Mouse (Mus musculus) kidney, postnatal 0 days (tissue): ENCODE data around the gene Tmem259. TPM values are rescaled to one million over a fixed set of nuclear protein-coding genes. Genes with fewer than 3 reads are reported as not detected.

Source experiments
- ATAC-seq: fragments of 200-750 bp; cut with Nextera tagmentation; replicated peaks from 2 replicates; pipeline ENCODE4 v1.8.0; 2017; ENCODE audit warnings: low read depth, moderate number of reproducible peaks, moderate TSS enrichment, moderate library complexity; ENCODE audit not compliant: low FRiP score
- DNase-seq: peaks from one replicate; pipeline ENCODE4 v3.0.0-alpha.2; 2016; ENCODE audit warnings: low spot score
- H3K27ac ChIP-seq: fragments of 300-500 bp; sonication (generic); 2 replicates; pipeline ENCODE4 v1.5.1; 2014; ENCODE audit warnings: mild to moderate bottlenecking
- H3K27me3 ChIP-seq: fragments of 300-500 bp; sonication (generic); 2 replicates; pipeline ENCODE4 v1.6.1; 2014; ENCODE audit warnings: low read length, mixed read lengths; ENCODE audit not compliant: insufficient read depth
- H3K36me3 ChIP-seq: fragments of 300-500 bp; sonication (generic); 2 replicates; pipeline ENCODE4 v1.6.1; 2014; ENCODE audit warnings: low read length, mixed read lengths; ENCODE audit not compliant: insufficient read depth
- H3K4me1 ChIP-seq: fragments of 300-500 bp; sonication (generic); replicated peaks from 2 replicates; pipeline ENCODE4 v1.6.1; 2014; ENCODE audit warnings: antibody characterized with exemption, low read length, mixed read lengths; ENCODE audit not compliant: insufficient read depth
- H3K4me2 ChIP-seq: fragments of 300-500 bp; sonication (generic); 2 replicates; pipeline ENCODE4 v1.6.1; 2014; ENCODE audit warnings: mild to moderate bottlenecking, low read length, moderate library complexity, mixed read lengths
- H3K4me3 ChIP-seq: fragments of 300-500 bp; sonication (generic); replicated peaks from 2 replicates; pipeline ENCODE4 v1.5.1; 2014; ENCODE audit warnings: low read depth, low read length
- H3K9ac ChIP-seq: fragments of 300-500 bp; sonication (generic); 2 replicates; pipeline ENCODE4 v1.6.1; 2014; ENCODE audit warnings: low read depth, low read length
- H3K9me3 ChIP-seq: fragments of 300-500 bp; sonication (generic); replicated peaks from 2 replicates; pipeline ENCODE4 v1.6.1; 2016; ENCODE audit warnings: low read length, inconsistent platforms, mixed read lengths
- CTCF ChIP-seq: IDR thresholded peaks from 2 replicates; pipeline ENCODE4 v1.5.1; 2016; ENCODE audit warnings: antibody characterized with exemption, low read depth, mild to moderate bottlenecking, moderate library complexity
- WGBS: fragments of 180-500 bp; shearing (Covaris S2); extraction: QIAGEN DNeasy Blood & Tissue Kit; methylation state at CpG from one replicate; pipeline ENCODE4 v1.1.7; 2014; 5-methylcytosine and 5-hydroxymethylcytosine counted together
- polyA plus RNA-seq: library from polyadenylated mRNA; unstranded; fragments of >200 nt; fragmentation: Nextera tagmentation; extraction: Ambion mirVana; gene quantifications from 2 replicates; pipeline ENCODE4 v1.2.1, GENCODE M21; 2015

The Tmem259 gene
- polyA plus RNA-seq, 1 experiment from 2014 or later, result 26.6 TPM

- TF ChIP-seq CTCF, result no peak
- WGBS, result 70% methylated on average over 12 of the region's 12 CpGs
These were observed 7.0 kb upstream of the Tmem259 start for GRCm38 (mm10) chr10:79991099-79991498.

DNA sequence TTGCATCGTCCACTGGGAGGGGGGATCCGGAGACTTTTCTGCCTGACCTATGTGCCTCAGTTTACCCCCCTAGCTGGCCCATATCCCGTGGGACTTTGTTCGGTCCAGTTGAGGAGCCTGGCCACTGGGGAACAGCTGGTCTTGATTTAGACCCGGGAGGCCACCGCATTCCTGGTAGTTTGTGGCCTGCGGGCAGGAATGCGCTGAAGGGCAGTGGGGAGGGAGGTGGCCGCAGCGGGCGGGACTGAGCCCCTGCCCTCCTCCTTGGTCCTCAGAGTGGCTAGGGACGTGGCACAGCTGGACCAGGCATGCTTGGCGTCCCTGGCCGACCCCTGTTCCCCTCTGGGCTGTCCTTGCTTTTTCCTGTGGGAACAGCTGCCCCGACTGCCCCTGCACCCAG is 5.7 kb upstream of the Tmem259 start:
- WGBS, result 14% methylated on average over 15 of the region's 15 CpGs
- H3K36me3 ChIP-seq, result peaks cover 25% of the 10 kb centered on the region; the same call in 1 of the 2 replicates
- no peaks in the 10 kb centered on the region for H3K9me3 ChIP-seq
- no peak for ATAC-seq
- peak overlapping the region; percentile 0; the same call in 1 of the 2 replicates for H3K27ac ChIP-seq
- peaks cover 29% of the 10 kb centered on the region for H3K4me1 ChIP-seq
- no peaks in the 10 kb centered on the region for H3K27me3 ChIP-seq
- DNase-seq, result peak; percentile 54
- H3K9ac ChIP-seq, result peak overlapping the region; percentile 66; the same call in 1 of the 2 replicates
- H3K4me2 ChIP-seq, result peak overlapping the region; percentile 87
- peak overlapping the region; percentile 66 for H3K4me3 ChIP-seq
- TF ChIP-seq CTCF, result no peak

More at GRCm38 (mm10) chr10:79991099-79991498, 7.0 kb upstream of the Tmem259 start:
- Histone ChIP-seq H3K4me2 (peak overlapping the region; percentile 87), H3K27ac (no peak overlapping the region), H3K36me3 (peaks cover 25% of the 10 kb centered on the region; the same call in 1 of the 2 replicates), H3K27me3 (no peaks in the 10 kb centered on the region), H3K9me3 (no peaks in the 10 kb centered on the region), H3K9ac (no peak overlapping the region), H3K4me1 (peaks cover 25% of the 10 kb centered on the region), H3K4me3 (no peak overlapping the region)
- DNase-seq, result no peak
- ATAC-seq, result no peak

DNA sequence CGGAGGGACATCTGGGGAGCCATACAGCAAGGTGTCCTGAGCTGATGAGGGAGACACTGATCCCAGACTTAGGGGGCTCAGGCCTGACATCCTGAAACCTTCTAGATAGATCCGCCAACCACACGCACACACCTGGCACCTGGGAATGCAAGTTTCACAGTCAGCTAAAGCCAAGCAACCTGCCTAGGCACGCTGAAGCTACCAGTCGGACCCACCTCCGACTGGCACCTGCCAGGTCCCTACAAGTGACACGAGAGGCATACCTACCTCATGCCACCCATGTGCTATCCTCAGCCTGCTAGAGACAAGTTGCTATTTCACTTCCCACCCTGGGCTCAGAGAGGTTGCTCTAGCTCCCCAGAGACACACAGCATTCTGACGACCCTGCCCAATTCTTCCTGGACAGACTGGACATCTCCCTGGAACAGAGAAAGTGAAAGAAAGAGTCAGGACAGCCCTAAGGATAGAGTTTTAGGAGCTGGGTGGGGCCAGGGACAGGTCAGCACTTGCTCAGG is 5.2 kb upstream of the Tmem259 start:
- peaks cover 29% of the 10 kb centered on the region for H3K4me1 ChIP-seq
- no peak for TF ChIP-seq CTCF
- H3K4me3 ChIP-seq, result peak overlapping the region; percentile 66
- ATAC-seq (no peak), DNase-seq (no peak)
- H3K9ac ChIP-seq, result peak overlapping the region; percentile 66; the same call in 1 of the 2 replicates
- no peaks in the 10 kb centered on the region for H3K27me3 ChIP-seq
- WGBS, result 25% methylated on average over 8 of the region's 8 CpGs
- H3K9me3 ChIP-seq, result no peaks in the 10 kb centered on the region
- peak overlapping the region; percentile 0; the same call in 1 of the 2 replicates for H3K27ac ChIP-seq
- peaks cover 22% of the 10 kb centered on the region; the same call in 1 of the 2 replicates for H3K36me3 ChIP-seq
- peak overlapping the region; percentile 87 for H3K4me2 ChIP-seq

DNA sequence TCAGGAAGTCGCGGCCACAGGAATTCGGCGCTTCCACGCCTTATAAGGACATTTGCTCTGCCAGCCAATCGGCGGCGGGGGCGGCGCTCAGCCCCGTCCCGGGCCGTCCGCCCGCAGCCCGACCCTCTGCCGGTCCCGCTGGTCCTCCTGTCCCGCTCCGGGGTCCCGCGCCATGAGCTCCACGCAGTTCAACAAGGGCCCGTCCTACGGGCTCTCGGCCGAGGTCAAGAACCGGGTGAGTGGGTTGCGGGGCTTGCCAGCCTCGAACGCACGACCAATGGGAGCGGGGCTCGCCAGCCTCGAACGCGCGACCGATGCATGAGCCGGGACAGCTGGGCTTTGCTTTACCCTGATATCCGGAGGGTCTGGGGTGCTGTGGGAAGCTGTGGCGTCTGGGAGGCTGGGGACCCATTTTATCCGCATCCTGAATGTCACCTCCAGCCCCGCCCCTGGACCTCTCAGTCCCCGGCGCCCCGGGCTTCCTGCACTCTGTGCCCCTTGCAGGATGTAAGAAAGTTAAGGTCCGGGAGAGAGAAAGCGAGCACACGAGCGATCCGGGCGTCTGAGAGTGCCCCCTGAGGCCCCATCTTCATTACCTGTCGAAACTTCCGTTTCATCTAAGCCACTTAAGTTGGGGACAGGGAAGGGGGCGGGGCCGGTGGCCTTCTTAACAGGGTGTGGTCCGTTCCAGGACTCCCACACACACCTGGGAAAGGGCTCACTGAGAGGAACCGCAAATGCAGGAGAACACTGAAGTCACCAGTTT is 4.6 kb upstream of the Tmem259 start, which contains the start of gene Cnn2:
TSS of gene Cnn2 (plus strand) at position 79 of the 766 bp plus-strand sequence.
- WGBS, result under 1% methylated on average over 56 of the region's 59 CpGs

DNA sequence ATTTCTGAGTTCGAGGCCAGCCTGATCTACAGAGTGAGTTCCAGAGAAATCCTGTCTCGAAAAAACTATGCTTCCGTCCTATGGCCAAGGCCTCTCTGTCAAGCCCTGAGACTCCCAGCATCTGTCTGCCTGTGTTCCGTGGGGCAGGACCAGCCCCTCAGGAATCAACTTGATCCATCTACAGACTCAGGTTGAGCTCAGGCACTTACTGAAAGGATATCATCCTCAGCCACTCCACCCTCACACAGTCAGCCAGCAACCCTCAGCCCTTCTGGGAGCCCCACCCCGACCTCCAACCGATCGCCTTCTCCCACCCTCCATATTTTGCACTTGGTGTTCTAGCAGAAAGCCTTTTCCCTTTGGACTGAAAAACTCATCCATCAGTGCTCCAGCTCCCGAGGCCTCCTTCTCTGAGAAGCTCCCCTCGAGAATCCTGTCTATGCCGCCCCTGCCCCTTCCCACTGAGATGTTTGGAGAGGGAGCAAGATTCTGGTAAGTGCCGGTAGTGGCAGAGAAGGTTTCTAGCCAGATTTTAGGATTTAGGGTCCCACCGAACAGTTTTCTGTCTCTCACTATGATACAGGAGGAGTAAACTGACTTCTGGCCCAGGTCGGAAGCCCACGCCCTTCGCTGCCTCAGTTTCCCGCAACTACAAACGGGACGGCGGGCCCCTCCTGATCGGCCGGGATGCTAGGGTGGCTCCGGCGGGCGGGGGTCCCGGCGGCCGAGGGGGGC is 3.8 kb upstream of the Tmem259 start:
- Histone ChIP-seq H3K9me3 (no peaks in the 10 kb centered on the region), H3K4me3 (peak overlapping the region; percentile 66), H3K4me1 (peaks cover 36% of the 10 kb centered on the region), H3K4me2 (peak overlapping the region; percentile 87), H3K27ac (peak overlapping the region; percentile 86), H3K27me3 (no peaks in the 10 kb centered on the region), H3K36me3 (peaks cover 13% of the 10 kb centered on the region; the same call in 1 of the 2 replicates), H3K9ac (peak overlapping the region; percentile 66)
- 12% methylated on average over 27 of the region's 27 CpGs for WGBS
- ATAC-seq, result no peak
- TF ChIP-seq CTCF, result no peak
- DNase-seq, result peak; percentile 16

More for the DNA sequence above, 4.6 kb upstream of the Tmem259 start, which contains the start of gene Cnn2:
- Histone ChIP-seq H3K4me2 (peak within 1 kb of the TSS; percentile 87), H3K27ac (peak within 1 kb of the TSS; percentile 86), H3K36me3 (peaks cover 18% of the 10 kb centered on the region; the same call in 1 of the 2 replicates), H3K4me1 (peaks cover 29% of the 10 kb centered on the region), H3K9me3 (no peaks in the 10 kb centered on the region), H3K27me3 (no peaks in the 10 kb centered on the region), H3K4me3 (peak within 1 kb of the TSS; percentile 66), H3K9ac (peak within 1 kb of the TSS; percentile 66)
- no peak for TF ChIP-seq CTCF
- DNase-seq, result peak; percentile 81
- ATAC-seq, result no peak

DNA sequence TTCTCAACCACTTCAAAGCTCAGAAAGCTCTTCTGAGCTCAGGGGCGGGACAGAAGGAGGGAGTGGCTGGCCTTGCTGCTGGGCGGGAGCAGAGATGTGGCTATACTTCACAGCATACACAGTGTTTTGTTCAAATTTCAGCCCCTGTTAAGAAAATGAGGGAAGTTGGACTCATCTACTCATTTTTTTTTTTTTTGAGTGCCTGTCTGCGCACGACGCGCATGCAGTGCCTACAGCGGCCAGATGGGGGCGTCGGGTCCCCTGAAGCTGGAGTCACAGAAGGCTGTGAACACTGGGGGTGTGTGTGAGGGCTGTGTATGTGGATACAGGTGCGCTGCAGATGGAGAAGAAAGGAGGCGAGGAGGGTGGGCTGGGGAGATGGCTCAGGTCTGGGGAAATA is 2.8 kb upstream of the Tmem259 start:
- ATAC-seq, result no peak
- peaks cover 7% of the 10 kb centered on the region; the same call in 1 of the 2 replicates for H3K36me3 ChIP-seq
- H3K9ac ChIP-seq, result no peak overlapping the region
- no peaks in the 10 kb centered on the region for H3K27me3 ChIP-seq
- H3K27ac ChIP-seq, result peak overlapping the region; percentile 98
- DNase-seq, result peak; percentile 87
- H3K9me3 ChIP-seq, result no peaks in the 10 kb centered on the region
- TF ChIP-seq CTCF, result peak; percentile 85
- H3K4me1 ChIP-seq, result peaks cover 41% of the 10 kb centered on the region
- H3K4me3 ChIP-seq, result peak overlapping the region; percentile 4; the same call in 1 of the 2 replicates
- WGBS, result 5% methylated on average over 11 of the region's 11 CpGs
- H3K4me2 ChIP-seq, result peak overlapping the region; percentile 87
